Mouse (Mus musculus) granulocyte monocyte progenitor cell, adult 5-6 weeks (primary cell): ENCODE results near the gene Pdk2. TPM values are rescaled to one million over a fixed set of nuclear protein-coding genes. Genes with fewer than 3 reads are reported as not detected.

ENCODE experiments used
- ATAC-seq: replicated peaks from 2 replicates; pipeline ENCODE4 v1.8.0; 2016; ENCODE audit warnings: mild to moderate bottlenecking, moderate TSS enrichment, inconsistent platforms; ENCODE audit not compliant: poor library complexity, severe bottlenecking
- total RNA-seq, 2 experiments: library from RNA; stranded (forward) in 1 of 2; stranded (reverse) in 1 of 2; fragments of 200-712, 200-1000 nt in 1 of 2; fragments of >200 nt in 1 of 2; fragmentation: Nextera tagmentation in 1 of 2; gene quantifications; 2 replicates each; pipeline ENCODE4 v1.2.3; 2014 to 2017

Pdk2 gene
- total RNA-seq, 2 experiments from 2014 or later = 1.8 to 9.8 TPM

DNA sequence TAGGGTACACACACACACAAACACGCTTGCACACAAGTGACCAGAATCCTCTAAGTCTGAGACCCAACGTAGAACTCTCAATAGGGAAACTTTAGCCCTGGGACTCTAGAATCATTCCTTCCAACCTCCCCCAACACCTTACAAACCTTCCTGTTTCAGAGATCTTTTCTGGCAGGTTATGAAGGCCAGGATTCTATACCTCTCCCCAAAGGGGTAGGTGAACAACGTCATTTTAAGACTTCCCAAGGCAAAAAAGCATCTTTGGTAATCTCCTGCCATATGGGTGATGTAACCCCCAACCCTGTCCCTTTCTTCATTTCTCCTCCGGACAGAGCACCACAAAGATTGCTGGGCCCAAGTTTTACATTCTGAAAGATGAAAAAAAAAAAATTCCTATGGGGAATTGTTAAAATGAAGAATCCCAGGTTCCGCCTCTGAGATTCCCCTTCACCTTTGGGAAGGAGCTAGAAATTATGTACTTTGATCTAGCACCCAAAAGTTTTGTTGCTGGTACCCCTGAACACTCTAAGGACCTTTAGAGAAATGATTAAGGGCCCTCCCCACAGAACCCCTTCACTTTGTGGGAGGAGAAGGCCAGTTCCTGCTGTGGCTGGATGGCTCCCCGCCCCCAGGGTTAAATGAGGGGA lies 50.9 kb downstream of the Pdk2 start:
- no peak for ATAC-seq

- ATAC-seq = peak; percentile 57
Measured at GRCm38 (mm10) chr11:94989562-94990017, 51.6 kb downstream of the Pdk2 start.

- no peak for ATAC-seq
Measured at GRCm38 (mm10) chr11:94988780-94989561, 52.2 kb downstream of the Pdk2 start.

GRCm38 (mm10) chr11:94987851-94988250 lies 53.3 kb downstream of the Pdk2 start:
- ATAC-seq = no peak

- no peak for ATAC-seq
Measured at GRCm38 (mm10) chr11:94987341-94987740, 53.8 kb downstream of the Pdk2 start.

- ATAC-seq = no peak
Measured at GRCm38 (mm10) chr11:94986435-94986834, 54.7 kb downstream of the Pdk2 start.

GRCm38 (mm10) chr11:94985822-94986221 lies 55.3 kb downstream of the Pdk2 start:
- no peak for ATAC-seq

DNA sequence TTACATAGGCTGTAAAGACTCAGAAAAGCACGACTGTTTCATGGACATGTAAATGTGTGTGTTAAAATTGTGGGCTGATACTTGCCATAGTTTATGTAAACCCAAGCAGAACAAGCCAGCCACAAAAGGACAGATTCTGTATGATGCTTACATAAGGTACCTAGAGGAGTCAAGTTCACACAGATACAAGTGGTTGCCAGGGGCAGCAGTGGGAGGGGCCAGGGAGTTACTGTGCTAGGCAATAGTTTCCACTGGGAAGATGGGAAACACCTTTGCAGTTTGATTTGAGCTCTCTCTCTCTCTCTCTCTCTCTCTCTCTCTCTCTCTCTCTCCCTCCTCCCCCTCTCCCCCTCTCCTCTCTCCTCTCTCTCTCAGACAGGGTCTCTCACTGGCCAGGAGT lies 56.0 kb downstream of the Pdk2 start:
- ATAC-seq = no peak

GRCm38 (mm10) chr11:94979462-94980179 lies 61.5 kb downstream of the Pdk2 start:
- ATAC-seq = no peak

DNA sequence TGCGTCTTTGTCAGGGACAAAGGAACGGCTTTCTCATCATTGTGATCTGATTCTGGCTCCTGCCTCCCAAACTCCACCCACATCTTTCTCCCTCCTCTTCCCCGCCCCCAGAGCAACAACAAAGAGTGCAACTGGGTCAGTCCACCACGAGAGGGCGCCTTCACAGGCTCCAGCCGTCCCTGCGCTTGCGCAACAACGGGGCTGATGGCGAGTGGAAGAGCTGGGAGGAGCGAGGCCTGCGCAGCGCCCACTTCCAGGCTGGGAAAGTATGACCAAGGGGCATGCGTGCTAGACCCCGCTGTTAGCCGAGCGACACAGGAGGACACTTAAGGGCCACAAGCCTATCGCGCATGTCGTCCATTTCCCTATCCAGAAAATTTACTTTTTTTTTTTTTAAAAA lies 62.2 kb downstream of the Pdk2 start:
- ATAC-seq = peak; percentile 100

- ATAC-seq = no peak
Measured at GRCm38 (mm10) chr11:94978178-94978915, 62.8 kb downstream of the Pdk2 start.

Other genes starting within 250 kb of the Pdk2 start
- not detected in 2 replicates for gene Col1a1, start 105.1 kb downstream of the Pdk2 start, total RNA-seq (2014; fragmentation: Nextera tagmentation)
- gene Col1a1, start 105.1 kb downstream of the Pdk2 start, total RNA-seq (2017) = not detected in 2 replicates
- not detected in 2 replicates for gene Hils1, start 73.8 kb downstream of the Pdk2 start, total RNA-seq (2014; fragmentation: Nextera tagmentation)
- gene Hils1, start 73.8 kb downstream of the Pdk2 start, total RNA-seq (2017) = not detected in 2 replicates
- gene Sgca, start 65.0 kb downstream of the Pdk2 start, total RNA-seq (2014; fragmentation: Nextera tagmentation) = not detected in 2 replicates
- gene Sgca, start 65.0 kb downstream of the Pdk2 start, total RNA-seq (2017) = not detected in 2 replicates
- 50.3 and 61.7 TPM in 2 replicates for gene Ppp1r9b, start 50.3 kb downstream of the Pdk2 start, total RNA-seq (2014; fragmentation: Nextera tagmentation)
- 67.7 and 71.9 TPM in 2 replicates for gene Ppp1r9b, start 50.3 kb downstream of the Pdk2 start, total RNA-seq (2017)
- gene Samd14, start 31.5 kb downstream of the Pdk2 start, total RNA-seq (2014; fragmentation: Nextera tagmentation) = 0.34 and 0.49 TPM in 2 replicates
- gene Samd14, start 31.5 kb downstream of the Pdk2 start, total RNA-seq (2017) = 0.05 and 0.65 TPM in 2 replicates
- not detected in 2 replicates for gene Itga3, start 35.4 kb upstream of the Pdk2 start, total RNA-seq (2014; fragmentation: Nextera tagmentation)
- not detected in 2 replicates for gene Itga3, start 35.4 kb upstream of the Pdk2 start, total RNA-seq (2017)
- gene Dlx3, start 78.8 kb upstream of the Pdk2 start, total RNA-seq (2014; fragmentation: Nextera tagmentation) = not detected in 2 replicates
- gene Dlx3, start 78.8 kb upstream of the Pdk2 start, total RNA-seq (2017) = not detected in 2 replicates
- not detected in 2 replicates for gene Dlx4, start 104.9 kb upstream of the Pdk2 start, total RNA-seq (2014; fragmentation: Nextera tagmentation)
- gene Dlx4, start 104.9 kb upstream of the Pdk2 start, total RNA-seq (2017) = not detected in 2 replicates
- not detected in 2 replicates for gene Tac4, start 220.2 kb upstream of the Pdk2 start, total RNA-seq (2014; fragmentation: Nextera tagmentation)
- not detected in 2 replicates for gene Tac4, start 220.2 kb upstream of the Pdk2 start, total RNA-seq (2017)